ENCODE assay signal across 7 mouse cellular contexts in the genomic region with DNA sequence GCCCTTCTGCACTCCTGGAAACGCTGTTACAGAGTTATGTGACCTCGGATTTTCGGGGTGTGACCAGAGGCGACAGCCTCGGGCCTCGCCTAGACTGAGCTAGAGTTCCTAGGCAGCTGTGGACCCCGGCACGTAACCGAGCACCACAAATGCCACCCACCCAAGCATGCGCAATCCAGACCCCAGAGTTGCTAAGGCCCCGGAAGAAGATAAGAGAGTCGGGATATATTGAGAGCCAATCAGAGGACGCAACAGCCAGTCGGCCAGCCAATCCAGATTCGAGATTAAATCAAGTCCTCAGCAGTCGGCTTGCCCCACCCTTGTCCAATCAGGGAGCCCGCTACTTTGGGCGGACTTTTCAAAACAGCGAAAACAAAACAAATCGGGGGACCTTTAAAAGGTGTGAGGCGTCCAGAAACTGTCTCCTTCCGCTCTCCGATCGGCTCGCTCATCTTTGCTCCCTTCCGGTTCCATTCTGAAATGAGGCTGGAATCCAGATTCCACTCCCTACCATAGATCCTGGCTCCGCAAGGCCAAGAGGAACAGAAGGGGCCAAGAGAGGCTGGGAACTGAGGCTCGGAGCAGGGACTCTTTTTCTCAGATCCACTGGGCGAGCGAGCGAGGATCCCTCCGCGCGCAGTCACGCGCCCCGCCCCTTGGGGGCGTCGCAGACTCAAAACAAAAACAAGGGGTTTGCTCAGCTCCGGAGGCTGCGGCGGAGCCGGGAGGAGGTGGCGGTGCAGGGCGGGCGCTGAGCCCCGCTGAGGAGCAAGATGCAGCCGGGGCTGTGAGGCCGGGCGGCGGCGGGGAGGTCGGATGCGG. TPM values are rescaled to one million over a fixed set of nuclear protein-coding genes. Genes with fewer than 3 reads are reported as not detected.
DNase-seq lines count a peak whose midpoint lies in the region; ATAC-seq lines count a peak whose summit lies in the region.

A gene (plus strand): TSS at position 375 of the 822 bp plus-strand sequence.

- H3K27ac ChIP-seq in intestine, embryonic 16.5 days (ENCODE audit: low read length): peak within 1 kb of the TSS; percentile 94
- peak within 1 kb of the TSS; percentile 92 for H3K27ac ChIP-seq in midbrain, embryonic 11.5 days (ENCODE audit: low read depth, low read length)

- under 1% methylated on average over 54 of the region's 54 CpGs for WGBS in intestine, embryonic 16.5 days
- under 1% methylated on average over 53 of the region's 54 CpGs for WGBS in midbrain, embryonic 11.5 days

- H3K36me3 ChIP-seq in intestine, embryonic 16.5 days (ENCODE audit: control insufficient read depth, insufficient read depth, low read length): peaks cover 5% of the 10 kb centered on the region; the same call in 1 of the 2 replicates
- peaks cover 12% of the 10 kb centered on the region for H3K36me3 ChIP-seq in midbrain, embryonic 11.5 days (ENCODE audit: control insufficient read depth, insufficient read depth, low read length)

- peak; percentile 97 for DNase-seq in adrenal gland, adult 8-10 months
- DNase-seq in embryo, embryonic 9.5 days (ENCODE audit: extremely low spot score): peak; percentile 92
- DNase-seq in gastrocnemius, postnatal 4 days (ENCODE audit: low spot score in 2 of 2): peak; percentile 87 to 95
- peak; percentile 95 to 96 for DNase-seq in left cerebral cortex, postnatal 36 days (ENCODE audit: low spot score in 2 of 2)
- peak; percentile 99 for DNase-seq in midbrain, embryonic 11.5 days (ENCODE audit: low spot score, missing footprints)
- peak; percentile 99 for DNase-seq in skeletal muscle tissue, adult 2 months (ENCODE audit: low read depth, low spot score)

- peak within 1 kb of the TSS; percentile 60 for H3K4me2 ChIP-seq in intestine, embryonic 16.5 days (ENCODE audit: low read depth, low read length)
- H3K4me2 ChIP-seq in midbrain, embryonic 11.5 days: peak within 1 kb of the TSS; percentile 57

- H3K4me3 ChIP-seq in intestine, embryonic 16.5 days (ENCODE audit: low read length): peak within 1 kb of the TSS; percentile 89
- peak within 1 kb of the TSS; percentile 98 for H3K4me3 ChIP-seq in midbrain, embryonic 11.5 days (ENCODE audit: low read depth, low read length)

- no peaks in the 10 kb centered on the region for H3K9me3 ChIP-seq in intestine, embryonic 16.5 days (ENCODE audit: control insufficient read depth, low read length)
- H3K9me3 ChIP-seq in midbrain, embryonic 11.5 days (ENCODE audit: control insufficient read depth, low read length): no peaks in the 10 kb centered on the region

- intact Hi-C loops in left cerebral cortex, postnatal 36 days (cut with DNase I): loop anchor here (1.0 to 5.0 kb wide), 2 partner anchors 61 to 175 kb away; a partner anchor contains a TSS

- ATAC-seq in intestine, embryonic 16.5 days: peak; percentile 95
- ATAC-seq in midbrain, embryonic 11.5 days (ENCODE audit: low FRiP score): peak; percentile 96

- H3K4me1 ChIP-seq in intestine, embryonic 16.5 days (ENCODE audit: control insufficient read depth, insufficient read depth, low read length): peaks cover 10% of the 10 kb centered on the region; the same call in 1 of the 2 replicates
- H3K4me1 ChIP-seq in midbrain, embryonic 11.5 days (ENCODE audit: control insufficient read depth, insufficient read depth, low read length): no peaks in the 10 kb centered on the region; the same call in 1 of the 2 replicates

- H3K9ac ChIP-seq in intestine, embryonic 16.5 days (ENCODE audit: low read depth, low read length): peak within 1 kb of the TSS; percentile 89
- H3K9ac ChIP-seq in midbrain, embryonic 11.5 days (ENCODE audit: low read length): peak within 1 kb of the TSS; percentile 97

- H3K27me3 ChIP-seq in intestine, embryonic 16.5 days (replicated peaks; ENCODE audit: control insufficient read depth, insufficient read depth, low read length): no peaks in the 10 kb centered on the region
- H3K27me3 ChIP-seq in midbrain, embryonic 11.5 days (ENCODE audit: control insufficient read depth, insufficient read depth, low read length): no peaks in the 10 kb centered on the region

RNA-seq across cellular contexts. Expression of the gene that starts here (rescaled TPM):
- 10 to 100 TPM; 20.2 to 23.5 (median 21.2) TPM for total RNA-seq in adrenal gland, adult 8-10 months (2022)
- 10 to 100 TPM; 26.9 to 28.7 TPM for total RNA-seq in gastrocnemius, postnatal 4 days (2021)
- polyA plus RNA-seq in intestine, embryonic 16.5 days (2015; fragmentation: Nextera tagmentation; extraction: Ambion mirVana): 27.3 and 30.8 TPM in 2 replicates
- total RNA-seq in left cerebral cortex, postnatal 36 days (2021): 10 to 100 TPM; 39.9 to 52.5 TPM
- 94.2 and 97.7 TPM in 2 replicates for polyA plus RNA-seq in midbrain, embryonic 11.5 days (2014; fragmentation: Nextera tagmentation; extraction: Ambion mirVana)

Comparison
In these comparisons a context has a peak if more than half of its experiments do, and no peak if none do; other contexts are left out.
1. Peak in every context shown above with its lines: DNase-seq, ATAC-seq, H3K4me3 ChIP-seq and H3K27ac ChIP-seq.